Mouse (Mus musculus) heart, embryonic 13.5 days (tissue): ENCODE measurements around the gene Maml3. TPM values are rescaled to one million over a fixed set of nuclear protein-coding genes. Genes with fewer than 3 reads are reported as not detected.

Experiments used
- ATAC-seq: fragments of 200-750 bp; cut with Nextera tagmentation; 2 replicates; pipeline ENCODE4 v1.8.0; 2017; ENCODE audit warnings: moderate TSS enrichment; ENCODE audit not compliant: insufficient number of reproducible peaks, low FRiP score, low TSS enrichment; ENCODE audit errors: extremely low read depth
- H3K27ac ChIP-seq: fragments of 300-500 bp; sonication (generic); replicated peaks from 2 replicates; pipeline ENCODE4 v1.5.1; 2015; ENCODE audit warnings: moderate library complexity, mild to moderate bottlenecking, inconsistent platforms
- H3K27me3 ChIP-seq: fragments of 300-500 bp; sonication (generic); replicated peaks from 2 replicates; pipeline ENCODE4 v1.6.1; 2015; ENCODE audit warnings: mild to moderate bottlenecking, inconsistent platforms
- H3K36me3 ChIP-seq: fragments of 300-500 bp; sonication (generic); 2 replicates; pipeline ENCODE4 v1.6.1; 2015; ENCODE audit warnings: mild to moderate bottlenecking, inconsistent platforms
- H3K4me1 ChIP-seq: fragments of 300-500 bp; sonication (generic); 2 replicates; pipeline ENCODE4 v1.6.1; 2015; ENCODE audit warnings: inconsistent platforms
- H3K4me2 ChIP-seq: fragments of 300-500 bp; sonication (generic); 2 replicates; pipeline ENCODE4 v1.6.1; 2015; ENCODE audit warnings: inconsistent platforms, mild to moderate bottlenecking, moderate library complexity
- H3K4me3 ChIP-seq: fragments of 300-500 bp; sonication (generic); 2 replicates; pipeline ENCODE4 v1.5.1; 2015; ENCODE audit warnings: moderate library complexity, mild to moderate bottlenecking, inconsistent platforms
- H3K9ac ChIP-seq: fragments of 300-500 bp; sonication (generic); 2 replicates; pipeline ENCODE4 v1.6.1; 2015; ENCODE audit warnings: inconsistent platforms, mild to moderate bottlenecking, moderate library complexity
- H3K9me3 ChIP-seq: fragments of 300-500 bp; sonication (generic); 2 replicates; pipeline ENCODE4 v1.6.1; 2016; ENCODE audit warnings: inconsistent platforms
- whole genome bisulfite sequencing: fragments of 180-500 bp; shearing (Covaris S2); methylation state at CpG from one replicate; pipeline ENCODE4 v1.1.7; 2015; ENCODE audit warnings: mixed read lengths; 5-methylcytosine and 5-hydroxymethylcytosine counted together
- polyA plus RNA-seq: library from polyadenylated mRNA; unstranded; fragments of >200 nt; fragmentation: Nextera tagmentation; extraction: Ambion mirVana; gene quantifications from 2 replicates; pipeline ENCODE4 v1.2.1, GENCODE M21; 2015

Maml3 gene
- polyA plus RNA-seq, 1 experiment from 2014 or later: 2.1 TPM

- H3K4me1 ChIP-seq: peaks cover 41% of the 10 kb centered on the region
- no peaks in the 10 kb centered on the region for H3K9me3 ChIP-seq
- ATAC-seq: peak; percentile 44; the same call in 1 of the 2 replicates
- 13% methylated on average over 8 of the region's 8 CpGs for WGBS
- peak overlapping the region; percentile 73 for H3K9ac ChIP-seq
- H3K36me3 ChIP-seq: no peaks in the 10 kb centered on the region
- H3K4me2 ChIP-seq: peak overlapping the region; percentile 59
- H3K27me3 ChIP-seq: no peaks in the 10 kb centered on the region
- peak overlapping the region; percentile 16; the same call in 1 of the 2 replicates for H3K4me3 ChIP-seq
- H3K27ac ChIP-seq: peak overlapping the region; percentile 97
Observed at GRCm38 (mm10) chr3:51749812-51750481, 354.9 kb downstream of the Maml3 start.

DNA sequence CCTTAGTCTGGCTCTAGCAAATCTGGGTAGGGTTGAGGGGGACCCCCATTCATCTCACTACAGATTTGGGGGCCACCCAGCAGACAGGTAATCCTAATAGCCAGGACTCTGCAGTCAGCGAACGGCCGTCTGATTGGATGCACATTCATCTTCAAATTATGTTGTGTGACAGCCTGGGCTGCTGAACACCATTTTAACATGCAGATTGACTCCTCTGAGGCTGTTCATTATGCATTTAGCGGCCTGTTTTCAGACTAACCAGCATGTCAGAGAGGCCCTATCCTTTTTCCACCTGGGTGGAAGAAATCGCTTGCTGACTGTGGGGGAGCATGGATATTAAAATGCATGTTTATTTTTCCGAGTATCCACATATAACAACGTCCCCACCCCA lies 355.5 kb downstream of the Maml3 start:
- Histone ChIP-seq H3K27me3 (no peaks in the 10 kb centered on the region), H3K36me3 (no peaks in the 10 kb centered on the region), H3K4me1 (peaks cover 46% of the 10 kb centered on the region), H3K9ac (peak overlapping the region; percentile 73), H3K4me2 (peak overlapping the region; percentile 59), H3K4me3 (peak overlapping the region; percentile 16; the same call in 1 of the 2 replicates), H3K27ac (peak overlapping the region; percentile 97), H3K9me3 (no peaks in the 10 kb centered on the region)
- 32% methylated on average over 7 of the region's 7 CpGs for WGBS
- ATAC-seq: no peak

DNA sequence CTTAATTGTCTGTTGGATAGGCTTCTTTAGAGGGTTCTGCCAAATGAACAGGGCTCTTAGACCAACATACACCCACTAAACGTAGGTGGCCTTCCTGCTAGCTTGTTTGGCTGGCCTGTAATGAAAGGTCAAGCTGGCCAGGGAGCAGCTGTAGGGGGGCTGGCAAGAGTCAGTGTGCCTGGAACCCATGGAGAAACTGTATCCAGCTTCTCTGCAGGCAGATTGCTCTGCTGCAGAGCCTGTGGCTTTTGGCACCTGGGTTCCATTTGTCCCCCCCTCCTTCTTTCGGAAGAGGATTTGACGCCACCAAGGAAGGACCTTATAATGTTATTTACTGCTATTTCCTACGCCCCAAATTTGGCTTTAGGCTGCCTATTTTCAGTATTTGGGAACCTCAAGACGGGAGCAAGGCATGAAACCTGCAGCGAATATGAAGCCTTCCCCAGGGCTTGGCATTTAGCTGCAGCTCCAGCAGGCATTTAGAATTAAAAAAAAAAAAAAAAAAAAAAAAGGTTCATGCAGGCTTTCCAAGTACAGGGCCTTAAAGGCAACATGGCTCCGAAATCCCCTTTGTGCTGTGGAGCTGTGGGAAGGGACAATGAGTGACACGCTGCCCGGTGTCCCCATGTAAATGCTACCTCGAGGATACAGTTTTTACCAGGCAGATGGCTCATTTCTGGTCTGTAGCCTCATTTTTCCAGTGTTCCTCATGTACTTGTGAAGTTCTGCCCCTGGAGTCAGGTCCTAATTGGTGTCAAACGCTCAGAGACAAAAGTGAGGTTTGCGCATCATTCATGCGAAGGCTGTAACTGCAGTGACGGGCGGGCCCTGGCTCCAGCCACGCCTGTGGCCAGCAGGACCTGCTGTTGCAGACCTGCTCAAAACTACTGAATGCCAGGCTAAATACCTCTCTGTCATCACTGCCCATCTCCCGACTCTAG lies 356.2 kb downstream of the Maml3 start:
- peak overlapping the region; percentile 59; the same call in 1 of the 2 replicates for H3K4me2 ChIP-seq
- peak overlapping the region; percentile 73 for H3K9ac ChIP-seq
- H3K4me3 ChIP-seq: no peak overlapping the region
- no peak for ATAC-seq
- WGBS: 71% methylated on average over 17 of the region's 17 CpGs
- H3K27ac ChIP-seq: peak overlapping the region; percentile 97
- H3K27me3 ChIP-seq: no peaks in the 10 kb centered on the region
- no peaks in the 10 kb centered on the region for H3K36me3 ChIP-seq
- H3K9me3 ChIP-seq: no peaks in the 10 kb centered on the region
- H3K4me1 ChIP-seq: peaks cover 51% of the 10 kb centered on the region

GRCm38 (mm10) chr3:51746816-51747215 lies 358.1 kb downstream of the Maml3 start:
- no peaks in the 10 kb centered on the region for H3K36me3 ChIP-seq
- H3K4me1 ChIP-seq: peaks cover 63% of the 10 kb centered on the region
- no peaks in the 10 kb centered on the region for H3K9me3 ChIP-seq
- no peak overlapping the region for H3K4me3 ChIP-seq
- no peak overlapping the region for H3K9ac ChIP-seq
- H3K27me3 ChIP-seq: no peaks in the 10 kb centered on the region
- H3K4me2 ChIP-seq: no peak overlapping the region
- H3K27ac ChIP-seq: 0 out of 2 replicates have a peak overlapping the region, but pooled peaks have one; percentile 2
- no peak for ATAC-seq
- 87% methylated on average over 8 of the region's 8 CpGs for WGBS

DNA sequence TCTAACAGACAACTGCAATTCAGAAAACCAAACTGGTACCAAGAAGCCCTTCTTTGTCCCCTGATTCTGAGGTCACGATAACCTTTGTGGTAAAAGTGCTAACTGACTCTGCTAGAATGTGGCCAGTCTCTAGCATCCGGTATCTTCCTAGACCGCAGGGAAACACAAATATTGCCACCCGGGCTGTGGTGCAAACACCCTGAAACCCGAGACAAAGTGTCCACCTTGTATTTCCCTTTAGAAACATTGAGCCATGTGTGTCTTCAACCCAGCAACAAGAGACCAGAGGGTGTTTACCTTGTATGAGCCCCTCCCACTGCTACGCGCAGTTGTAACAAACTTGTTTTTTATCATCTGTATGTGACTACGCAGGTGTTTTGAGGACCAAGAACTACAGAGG lies 359.7 kb downstream of the Maml3 start:
- Histone ChIP-seq H3K36me3 (no peaks in the 10 kb centered on the region), H3K27me3 (no peaks in the 10 kb centered on the region), H3K9me3 (no peaks in the 10 kb centered on the region), H3K4me2 (no peak overlapping the region), H3K4me1 (peaks cover 61% of the 10 kb centered on the region), H3K27ac (peak overlapping the region; percentile 51; the same call in 1 of the 2 replicates), H3K4me3 (no peak overlapping the region), H3K9ac (no peak overlapping the region)
- ATAC-seq: no peak
- 73% methylated on average over 8 of the region's 8 CpGs for WGBS

DNA sequence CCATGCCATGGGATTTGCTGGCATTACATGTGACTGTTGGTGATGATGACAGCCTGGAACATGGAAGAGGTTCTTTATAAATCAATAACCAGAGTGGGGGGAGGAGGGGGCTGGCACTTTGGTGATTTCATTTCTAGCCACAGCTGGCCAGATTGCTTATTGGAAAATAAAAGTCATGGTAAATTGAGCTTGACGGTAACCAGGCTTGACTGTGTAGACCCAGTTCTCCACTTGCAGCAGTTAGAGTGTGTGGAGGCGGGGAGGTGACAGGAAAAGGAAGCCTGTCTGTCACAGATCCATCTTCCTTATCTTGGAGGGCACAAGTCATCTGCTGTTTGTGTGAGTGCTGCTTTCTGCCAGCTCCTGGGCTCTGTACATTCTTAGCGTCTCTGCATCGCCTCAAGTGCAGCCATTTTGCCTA lies 360.5 kb downstream of the Maml3 start:
- no peak overlapping the region for H3K9ac ChIP-seq
- no peak; the same call in 1 of the 2 replicates for ATAC-seq
- no peak overlapping the region for H3K4me3 ChIP-seq
- 20% methylated on average over 4 of the region's 4 CpGs for WGBS
- peak overlapping the region; percentile 51 for H3K27ac ChIP-seq
- H3K36me3 ChIP-seq: no peaks in the 10 kb centered on the region
- no peak overlapping the region for H3K4me2 ChIP-seq
- H3K9me3 ChIP-seq: no peaks in the 10 kb centered on the region
- H3K4me1 ChIP-seq: peaks cover 57% of the 10 kb centered on the region
- H3K27me3 ChIP-seq: no peaks in the 10 kb centered on the region

- no peak overlapping the region for H3K4me2 ChIP-seq
- no peaks in the 10 kb centered on the region for H3K9me3 ChIP-seq
- no peak overlapping the region for H3K4me3 ChIP-seq
- H3K36me3 ChIP-seq: no peaks in the 10 kb centered on the region
- 64% methylated on average over 6 of the region's 6 CpGs for WGBS
- 0 out of 2 replicates have a peak overlapping the region, but pooled peaks have one; percentile 56 for H3K9ac ChIP-seq
- ATAC-seq: no peak
- H3K27me3 ChIP-seq: no peaks in the 10 kb centered on the region
- peak overlapping the region; percentile 68; the same call in 1 of the 2 replicates for H3K27ac ChIP-seq
- peaks cover 63% of the 10 kb centered on the region for H3K4me1 ChIP-seq
Observed at GRCm38 (mm10) chr3:51742405-51742804, 362.5 kb downstream of the Maml3 start.

DNA sequence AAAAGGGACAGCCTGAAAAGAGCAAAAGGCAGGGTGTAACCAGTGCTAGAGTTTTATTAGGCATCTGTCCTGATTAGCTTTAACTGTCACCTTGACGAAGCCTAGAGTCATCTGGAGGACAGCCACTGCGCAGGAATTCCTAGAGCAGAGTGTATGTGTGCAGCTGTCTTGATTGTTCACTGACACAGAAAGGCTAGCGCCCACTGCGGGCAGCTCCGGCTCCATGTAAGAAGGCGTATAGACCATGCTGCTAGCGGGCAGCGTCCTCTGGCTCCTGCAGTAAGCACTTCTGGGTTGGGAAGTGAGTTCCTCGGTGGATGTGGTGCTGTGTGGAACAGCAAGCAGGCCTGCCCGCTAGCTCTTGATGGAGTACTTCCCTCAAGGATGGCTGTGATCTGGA lies 363.1 kb downstream of the Maml3 start:
- H3K9ac ChIP-seq: peak overlapping the region; percentile 56; the same call in 1 of the 2 replicates
- peak overlapping the region; percentile 25; the same call in 1 of the 2 replicates for H3K4me2 ChIP-seq
- H3K27ac ChIP-seq: peak overlapping the region; percentile 68
- H3K36me3 ChIP-seq: no peaks in the 10 kb centered on the region
- no peaks in the 10 kb centered on the region for H3K9me3 ChIP-seq
- no peak for ATAC-seq
- WGBS: 55% methylated on average over 10 of the region's 10 CpGs
- no peak overlapping the region for H3K4me3 ChIP-seq
- H3K27me3 ChIP-seq: no peaks in the 10 kb centered on the region
- H3K4me1 ChIP-seq: peaks cover 69% of the 10 kb centered on the region

DNA sequence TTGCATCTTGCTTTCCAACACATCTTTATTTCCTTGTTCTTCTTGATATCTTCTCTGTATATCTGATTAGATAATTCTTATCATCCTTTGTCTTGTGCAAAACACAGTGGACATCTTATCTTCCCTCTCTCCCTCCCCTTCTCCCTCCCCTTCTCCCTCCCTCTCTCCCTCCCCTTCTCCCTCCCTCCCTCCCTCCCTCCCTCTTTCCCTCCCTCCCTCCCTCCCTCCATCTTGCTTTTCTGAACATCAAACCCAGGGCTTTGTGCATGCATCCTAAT lies 365.1 kb downstream of the Maml3 start:
- peaks cover 77% of the 10 kb centered on the region for H3K4me1 ChIP-seq
- H3K27me3 ChIP-seq: 0 out of 2 replicates have a peak, but pooled peaks cover 3% of the 10 kb centered on the region
- no peak for ATAC-seq
- peak overlapping the region; percentile 65; the same call in 1 of the 2 replicates for H3K9ac ChIP-seq
- H3K9me3 ChIP-seq: no peaks in the 10 kb centered on the region
- H3K36me3 ChIP-seq: no peaks in the 10 kb centered on the region
- peak overlapping the region; percentile 76 for H3K27ac ChIP-seq
- no peak overlapping the region for H3K4me3 ChIP-seq
- H3K4me2 ChIP-seq: no peak overlapping the region

GRCm38 (mm10) chr3:51739049-51739834 lies 365.6 kb downstream of the Maml3 start:
- H3K4me2 ChIP-seq: peak overlapping the region; percentile 45
- no peak overlapping the region for H3K4me3 ChIP-seq
- H3K27me3 ChIP-seq: 0 out of 2 replicates have a peak, but pooled peaks cover 3% of the 10 kb centered on the region
- H3K4me1 ChIP-seq: peaks cover 72% of the 10 kb centered on the region
- H3K9ac ChIP-seq: peak overlapping the region; percentile 65
- WGBS: 12% methylated on average over 12 of the region's 12 CpGs
- no peaks in the 10 kb centered on the region for H3K9me3 ChIP-seq
- H3K27ac ChIP-seq: peak overlapping the region; percentile 76
- H3K36me3 ChIP-seq: no peaks in the 10 kb centered on the region
- no peak for ATAC-seq

DNA sequence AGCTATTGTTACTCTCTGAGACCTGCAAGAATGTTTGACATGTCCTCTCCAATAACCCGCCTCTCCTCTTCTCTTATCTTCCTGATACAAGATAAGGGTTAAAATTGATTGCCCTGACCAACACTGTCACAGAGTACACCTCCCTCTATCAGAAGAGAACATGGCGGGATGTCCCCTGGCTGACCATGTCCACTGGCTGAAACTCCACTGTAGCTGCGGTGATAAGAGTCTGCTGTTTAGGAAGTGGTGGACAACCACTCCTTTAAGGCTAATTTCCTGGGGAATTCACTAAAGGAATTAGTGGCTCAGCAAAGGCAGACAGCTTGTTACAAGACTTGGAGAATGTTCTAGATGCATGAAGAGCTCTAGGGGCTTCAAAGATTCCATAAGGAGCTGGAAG lies 371.2 kb downstream of the Maml3 start:
- Histone ChIP-seq H3K4me3 (no peak overlapping the region), H3K9me3 (no peaks in the 10 kb centered on the region), H3K4me1 (peaks cover 57% of the 10 kb centered on the region), H3K36me3 (no peaks in the 10 kb centered on the region), H3K27me3 (0 out of 2 replicates have a peak, but pooled peaks cover 3% of the 10 kb centered on the region), H3K27ac (no peak overlapping the region; the same call in 1 of the 2 replicates), H3K9ac (no peak overlapping the region), H3K4me2 (no peak overlapping the region)
- ATAC-seq: no peak
- WGBS: 31% methylated on average over 3 of the region's 3 CpGs
